Mouse (Mus musculus): ENCODE results near the gene H2-M10.6.
"Not testable (repeated sequence)": the region's sequence is repeated elsewhere in the genome, so short reads cannot be mapped to it uniquely, and the experiment has no call there.

H2-M10.6 gene

GRCm38 (mm10) chr17:36811871-36812270, at the start of gene H2-M10.6:
TSS of gene H2-M10.6 (plus strand) at chr17:36812171.
- no peak for DNase-seq

- DNase-seq, result no peak
These were observed 48.2 kb upstream of the H2-M10.6 start for GRCm38 (mm10) chr17:36763816-36764215.

GRCm38 (mm10) chr17:36764244-36764643, 47.7 kb upstream of the H2-M10.6 start:
- DNase-seq, result peak; percentile 47

GRCm38 (mm10) chr17:36765403-36765802, 46.6 kb upstream of the H2-M10.6 start:
- not testable (repeated sequence) for DNase-seq

GRCm38 (mm10) chr17:36772610-36773009, 39.4 kb upstream of the H2-M10.6 start, which contains the start of gene H2-M10.5:
TSS of gene H2-M10.5 (plus strand) at chr17:36772910.
- DNase-seq, result not testable (repeated sequence)

- no peak for DNase-seq
These were observed 30.4 kb upstream of the H2-M10.6 start for GRCm38 (mm10) chr17:36781533-36781932.

- peak; percentile 11 for DNase-seq
These were observed 25.5 kb upstream of the H2-M10.6 start for GRCm38 (mm10) chr17:36786483-36786886.

GRCm38 (mm10) chr17:36788351-36788750, 23.6 kb upstream of the H2-M10.6 start:
- DNase-seq, result no peak

GRCm38 (mm10) chr17:36788801-36789200, 23.2 kb upstream of the H2-M10.6 start:
- peak; percentile 85 for DNase-seq

- DNase-seq, result no peak
These were observed 12.5 kb upstream of the H2-M10.6 start for GRCm38 (mm10) chr17:36799493-36799892.

- not testable (repeated sequence) for DNase-seq
These were observed 12.0 kb upstream of the H2-M10.6 start for GRCm38 (mm10) chr17:36799921-36800462.

GRCm38 (mm10) chr17:36824005-36824404, 12.0 kb downstream of the H2-M10.6 start:
- peak; percentile 59 for DNase-seq

GRCm38 (mm10) chr17:36825525-36825924, 13.6 kb downstream of the H2-M10.6 start:
- DNase-seq, result no peak

GRCm38 (mm10) chr17:36826002-36826401, 14.0 kb downstream of the H2-M10.6 start:
- peak; percentile 91 for DNase-seq

- no peak for DNase-seq
These were observed 16.5 kb downstream of the H2-M10.6 start for GRCm38 (mm10) chr17:36828488-36828887.

- no peak for DNase-seq
These were observed 18.5 kb downstream of the H2-M10.6 start for GRCm38 (mm10) chr17:36830470-36830869.

GRCm38 (mm10) chr17:36832694-36833093, 20.7 kb downstream of the H2-M10.6 start:
- DNase-seq, result no peak

GRCm38 (mm10) chr17:36835591-36836426, 23.8 kb downstream of the H2-M10.6 start:
- DNase-seq, result peak; percentile 58

GRCm38 (mm10) chr17:36836427-36836812, 24.4 kb downstream of the H2-M10.6 start:
- no peak for DNase-seq

- peak; percentile 92 for DNase-seq
These were observed 25.1 kb downstream of the H2-M10.6 start, which contains the start of gene Trim26 for GRCm38 (mm10) chr17:36836874-36837647. TSS of gene Trim26 (plus strand) at chr17:36837134.

- DNase-seq, result no peak
These were observed 27.0 kb downstream of the H2-M10.6 start for GRCm38 (mm10) chr17:36839001-36839400.

- DNase-seq, result no peak
These were observed 28.0 kb downstream of the H2-M10.6 start for GRCm38 (mm10) chr17:36839931-36840330.

- no peak for DNase-seq
These were observed 29.0 kb downstream of the H2-M10.6 start for GRCm38 (mm10) chr17:36840961-36841445.

Measured in right cerebral cortex, postnatal 14 days (tissue).